Mouse (Mus musculus) lung, adult 2 months (tissue): Measurements from ENCODE around the gene Zdhhc21.

ENCODE experiments used
- CTCF ChIP-seq: fragments of 200-500 bp; IDR thresholded peaks from 2 replicates; pipeline ENCODE4 v1.5.1; 2011; ENCODE audit warnings: mild to moderate bottlenecking, low read length, control low read depth; ENCODE audit not compliant: insufficient read depth
- POLR2A ChIP-seq: fragments of 200-500 bp; IDR thresholded peaks from 2 replicates; pipeline ENCODE4 v1.6.1; 2011; ENCODE audit warnings: low read depth, mild to moderate bottlenecking, control low read depth, low read length, borderline replicate concordance; ENCODE audit errors: extremely low read depth

GRCm38 (mm10) chr4:82827001-82827400 is 32.8 kb downstream of the Zdhhc21 start:
- TF ChIP-seq POLR2A = no peak
- no peak for TF ChIP-seq CTCF
